Mouse (Mus musculus) spleen, adult 2 months (tissue): ENCODE results near the gene Cacna1f.

Source experiments
- CTCF ChIP-seq: fragments of 200-500 bp; IDR thresholded peaks from 2 replicates; pipeline ENCODE4 v1.5.1; 2011; ENCODE audit warnings: mild to moderate bottlenecking, inconsistent platforms; ENCODE audit not compliant: insufficient read depth, insufficient read length, insufficient replicate concordance; ENCODE audit errors: extremely low read depth
- POLR2A ChIP-seq: fragments of 200-500 bp; IDR thresholded peaks from 2 replicates; pipeline ENCODE4 v1.6.1; 2011; ENCODE audit warnings: low read depth, low read length, inconsistent platforms

- TF ChIP-seq CTCF = no peak
- TF ChIP-seq POLR2A = no peak
These were observed 33.9 kb downstream of the Cacna1f start for GRCm38 (mm10) chrX:7640785-7641184.
